Mouse (Mus musculus): ENCODE measurements at regions not wholly inside any gene's neighbourhood (a gene's known extent, or its start where the extent isn't known, plus 50 kb on each side); places are given as distances from the start of the nearest gene placed in this dataset.
"Not testable (repeated sequence)": the region's sequence is repeated elsewhere in the genome, so short reads cannot be mapped to it uniquely, and the experiment has no call there.

DNA sequence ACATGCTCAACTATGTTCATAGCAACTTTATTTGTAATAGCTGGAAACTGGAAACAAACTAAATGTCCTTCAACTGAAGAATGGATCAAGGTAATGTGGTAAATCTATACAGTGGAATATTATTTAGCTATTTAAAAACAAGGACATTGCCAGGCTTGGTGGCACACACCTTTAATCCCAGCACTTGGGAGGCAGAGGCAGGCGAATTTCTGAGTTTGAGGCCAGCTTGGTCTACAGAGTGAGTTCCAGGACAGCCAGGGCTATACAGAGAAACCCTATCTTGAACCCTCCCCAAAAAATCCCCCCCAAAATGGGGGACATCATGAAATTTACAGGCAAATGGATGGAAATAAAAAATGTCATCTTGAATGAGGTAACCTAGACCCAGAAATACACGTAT lies 213.6 kb downstream of the Gm31371 start:
- not testable (repeated sequence) for TF ChIP-seq POLR2A (IDR thresholded peaks at IDR 0.05; ENCODE audit: extremely low read depth, insufficient read depth, low read length); CTCF (IDR thresholded peaks at IDR 0.05; ENCODE audit: low read depth, low read length)

All from liver, adult 2 months (tissue).